Mouse (Mus musculus) adipose tissue, adult 10 weeks (tissue): Measurements from ENCODE around the gene Dbi. TPM values are rescaled to one million over a fixed set of nuclear protein-coding genes. Genes with fewer than 3 reads are reported as not detected.

ENCODE experiments used
- polyA plus RNA-seq: library from polyadenylated mRNA; stranded (reverse); fragments of 350-450 nt; fragmentation: Illumina TruSeq; extraction: RNeasy Lipid Tissue Mini Kit (QIAGEN cat#74804); gene quantifications from one replicate; pipeline ENCODE4 v1.2.3, GENCODE M21; 2014; ENCODE audit warnings: low read depth, low replicate concordance

Gene Dbi
- 1,902 TPM for polyA plus RNA-seq

DNA sequence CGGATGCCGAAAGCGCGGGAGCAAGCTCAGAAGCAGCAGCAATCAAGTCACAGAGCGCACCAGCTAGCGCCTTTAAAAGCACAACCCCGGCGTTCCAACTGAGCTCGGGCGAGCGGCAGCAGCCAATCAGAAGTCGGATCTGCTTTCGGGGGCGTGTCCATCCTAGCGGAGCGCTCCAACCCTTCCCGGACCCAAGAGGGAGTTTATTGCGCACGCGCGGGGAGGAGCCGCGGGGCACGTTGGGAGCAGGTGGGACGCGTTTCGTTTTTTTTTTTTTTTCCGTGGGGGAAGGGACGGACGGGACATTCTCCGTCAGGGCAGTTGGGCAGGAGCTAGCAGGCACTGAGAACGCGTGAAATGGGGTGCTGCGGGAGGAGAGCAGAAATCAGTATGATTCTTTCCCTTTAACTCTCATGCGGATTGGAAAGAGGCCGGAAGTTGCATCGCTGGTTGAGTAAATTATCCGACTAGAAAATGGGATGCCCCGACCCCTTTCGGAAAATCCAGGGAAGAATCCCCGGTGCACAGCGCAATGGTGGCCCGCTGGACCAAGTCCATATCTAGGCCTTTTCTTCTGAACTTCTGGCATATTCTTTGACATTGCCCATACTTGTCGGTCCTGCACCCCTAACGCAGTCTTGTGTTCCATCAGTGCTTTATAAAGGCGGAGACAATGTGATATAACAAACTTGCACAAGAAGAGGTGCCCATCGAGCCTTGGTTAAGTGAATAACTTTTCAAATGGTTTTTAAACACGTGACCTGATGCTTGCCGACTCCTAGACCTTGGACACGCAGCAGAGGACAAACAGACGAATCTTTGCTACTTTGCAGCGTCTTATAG lies at the start of gene Dbi, which contains the start of gene 3110009E18Rik:
Dbi (minus strand) TSS at position 110 of the 843 bp plus-strand sequence.
3110009E18Rik (plus strand) TSS at position 219 of the 843 bp plus-strand sequence.

DNA sequence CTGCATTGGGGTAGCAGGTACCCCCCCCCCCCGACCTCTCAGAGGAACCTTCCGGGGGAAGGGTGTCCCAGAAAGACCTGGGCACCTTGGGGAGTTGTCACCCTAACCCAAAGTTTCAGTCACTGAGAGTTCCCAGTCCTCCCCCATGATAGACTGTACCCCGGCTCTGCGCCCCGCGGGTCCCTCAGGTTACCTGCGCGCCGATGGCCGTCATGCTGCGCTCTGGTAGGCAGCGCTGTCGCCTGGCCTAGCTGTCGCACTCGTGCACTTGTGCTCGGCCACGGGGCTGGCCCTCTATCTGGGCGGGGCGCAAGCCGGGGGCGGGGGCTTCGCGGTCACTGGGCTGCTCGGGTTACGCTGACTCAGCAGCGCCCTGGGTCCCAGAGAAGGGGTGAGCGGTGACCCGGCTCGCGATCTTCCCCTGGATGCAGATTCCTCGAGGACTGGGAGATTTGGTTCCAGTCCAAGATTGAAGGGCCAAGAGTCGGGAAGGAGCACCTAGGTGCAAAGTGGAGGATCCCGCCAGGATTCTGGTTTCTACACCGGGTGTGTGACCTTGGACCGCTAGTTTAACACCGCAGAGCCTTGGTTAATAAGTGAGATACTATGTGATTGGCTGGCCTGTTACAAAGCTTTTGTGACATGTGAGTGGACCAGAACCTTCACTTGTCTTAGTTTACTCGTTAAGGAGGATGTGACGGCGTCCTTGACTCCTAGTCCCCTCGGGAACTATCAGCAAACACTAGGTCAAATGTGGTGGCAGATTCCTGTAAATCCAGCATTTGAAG lies 47.2 kb downstream of the Dbi start, which contains the start of gene Tmem37:
Tmem37 (minus strand) TSS at position 556 of the 788 bp plus-strand sequence.

Other genes with a start within 250 kb of the Dbi start
- gene Tmem177, start 207.9 kb downstream of the Dbi start, polyA plus RNA-seq: 5.0 TPM
- 1.9 TPM for gene Cfap221, start 123.8 kb downstream of the Dbi start, polyA plus RNA-seq
- gene Sctr, start 114.2 kb downstream of the Dbi start, polyA plus RNA-seq: 4.3 TPM
- 31.8 TPM for gene Tmem37, start 47.0 kb downstream of the Dbi start, polyA plus RNA-seq
- gene 3110009E18Rik, start 109 bp upstream of the Dbi start, polyA plus RNA-seq: 4.7 TPM
- 20.6 TPM for gene Steap3, start 151.6 kb upstream of the Dbi start, polyA plus RNA-seq
- gene C1ql2, start 219.5 kb upstream of the Dbi start, polyA plus RNA-seq: not detected